Mouse (Mus musculus): ENCODE data around the gene Pla2g3. TPM values are rescaled to one million over a fixed set of nuclear protein-coding genes. Genes with fewer than 3 reads are reported as not detected.
A peak's percentile ranks its signal among the peaks of the same experiment; 100 is the strongest.

The Pla2g3 gene
- polyA plus RNA-seq, 1 experiment from 2014 or later = 0.38 TPM

- ATAC-seq (ENCODE audit: low read depth) = no peak
- 53% methylated on average over 4 of the region's 4 CpGs for WGBS
- peaks cover 35% of the 10 kb centered on the region for H3K4me1 ChIP-seq (replicated peaks; ENCODE audit: control insufficient read depth, insufficient read depth, low read length)
These were observed 50.3 kb downstream of the Pla2g3 start for GRCm38 (mm10) chr11:3538341-3538740.

GRCm38 (mm10) chr11:3539111-3539825 is 51.2 kb downstream of the Pla2g3 start:
- 3% methylated on average over 33 of the region's 33 CpGs for WGBS
- H3K4me3 ChIP-seq (ENCODE audit: low read length) = peak overlapping the region; percentile 75
- peak; percentile 85 for ATAC-seq (ENCODE audit: low read depth)
- H3K4me2 ChIP-seq (ENCODE audit: low read depth, low read length) = peak overlapping the region; percentile 87
- H3K4me1 ChIP-seq (replicated peaks; ENCODE audit: control insufficient read depth, insufficient read depth, low read length) = peaks cover 35% of the 10 kb centered on the region
- peak overlapping the region; percentile 58; the same call in 1 of the 2 replicates for H3K27ac ChIP-seq (ENCODE audit: low read length)
- peaks cover 4% of the 10 kb centered on the region; the same call in 1 of the 2 replicates for H3K36me3 ChIP-seq (ENCODE audit: control insufficient read depth, insufficient read depth, low read length)
- H3K9me3 ChIP-seq (ENCODE audit: control insufficient read depth, low read length) = no peaks in the 10 kb centered on the region; the same call in 1 of the 2 replicates
- peak overlapping the region; percentile 83 for H3K9ac ChIP-seq (ENCODE audit: low read length)
- H3K27me3 ChIP-seq (ENCODE audit: control insufficient read depth, insufficient read depth, low read depth, low read length) = no peaks in the 10 kb centered on the region

More at GRCm38 (mm10) chr11:3538341-3538740, 50.3 kb downstream of the Pla2g3 start:
- H3K4me2 ChIP-seq (ENCODE audit: low read depth, low read length) = peak overlapping the region; percentile 87
- no peak overlapping the region for H3K27ac ChIP-seq (ENCODE audit: low read length)
- peak overlapping the region; percentile 83 for H3K9ac ChIP-seq (ENCODE audit: low read length)
- no peaks in the 10 kb centered on the region for H3K9me3 ChIP-seq (ENCODE audit: control insufficient read depth, low read length)
- H3K4me3 ChIP-seq (ENCODE audit: low read length) = peak overlapping the region; percentile 75
- H3K36me3 ChIP-seq (ENCODE audit: control insufficient read depth, insufficient read depth, low read length) = peaks cover 4% of the 10 kb centered on the region
- no peaks in the 10 kb centered on the region for H3K27me3 ChIP-seq (ENCODE audit: control insufficient read depth, insufficient read depth, low read depth, low read length)

DNA sequence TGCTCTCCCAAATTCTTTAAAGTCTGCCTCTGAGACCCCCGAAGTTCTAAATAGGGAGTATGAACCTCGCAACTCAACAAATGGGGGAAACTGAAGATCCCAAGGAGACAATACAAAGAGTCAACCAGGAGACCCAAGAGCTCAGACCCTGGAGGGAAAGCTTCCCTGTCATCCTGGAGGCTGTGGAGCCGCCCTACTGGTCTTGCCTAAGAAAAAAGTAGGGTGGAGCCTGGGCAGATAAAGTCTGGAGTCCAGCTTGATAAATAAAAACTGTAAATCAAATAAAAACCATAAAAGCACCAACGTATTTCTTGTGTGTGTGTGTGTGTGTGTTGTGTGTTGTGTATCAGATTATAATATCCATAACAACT is 51.7 kb downstream of the Pla2g3 start:
- H3K9ac ChIP-seq (ENCODE audit: low read length) = peak overlapping the region; percentile 83
- 61% methylated on average over 4 of the region's 4 CpGs for WGBS
- H3K27me3 ChIP-seq (ENCODE audit: control insufficient read depth, insufficient read depth, low read depth, low read length) = no peaks in the 10 kb centered on the region
- H3K4me3 ChIP-seq (ENCODE audit: low read length) = peak overlapping the region; percentile 75
- peaks cover 4% of the 10 kb centered on the region for H3K9me3 ChIP-seq (ENCODE audit: control insufficient read depth, low read length)
- no peak for ATAC-seq (ENCODE audit: low read depth)
- H3K4me1 ChIP-seq (replicated peaks; ENCODE audit: control insufficient read depth, insufficient read depth, low read length) = peaks cover 33% of the 10 kb centered on the region
- peak overlapping the region; percentile 87 for H3K4me2 ChIP-seq (ENCODE audit: low read depth, low read length)
- H3K27ac ChIP-seq (ENCODE audit: low read length) = peak overlapping the region; percentile 58; the same call in 1 of the 2 replicates
- no peaks in the 10 kb centered on the region for H3K36me3 ChIP-seq (ENCODE audit: control insufficient read depth, insufficient read depth, low read length)

DNA sequence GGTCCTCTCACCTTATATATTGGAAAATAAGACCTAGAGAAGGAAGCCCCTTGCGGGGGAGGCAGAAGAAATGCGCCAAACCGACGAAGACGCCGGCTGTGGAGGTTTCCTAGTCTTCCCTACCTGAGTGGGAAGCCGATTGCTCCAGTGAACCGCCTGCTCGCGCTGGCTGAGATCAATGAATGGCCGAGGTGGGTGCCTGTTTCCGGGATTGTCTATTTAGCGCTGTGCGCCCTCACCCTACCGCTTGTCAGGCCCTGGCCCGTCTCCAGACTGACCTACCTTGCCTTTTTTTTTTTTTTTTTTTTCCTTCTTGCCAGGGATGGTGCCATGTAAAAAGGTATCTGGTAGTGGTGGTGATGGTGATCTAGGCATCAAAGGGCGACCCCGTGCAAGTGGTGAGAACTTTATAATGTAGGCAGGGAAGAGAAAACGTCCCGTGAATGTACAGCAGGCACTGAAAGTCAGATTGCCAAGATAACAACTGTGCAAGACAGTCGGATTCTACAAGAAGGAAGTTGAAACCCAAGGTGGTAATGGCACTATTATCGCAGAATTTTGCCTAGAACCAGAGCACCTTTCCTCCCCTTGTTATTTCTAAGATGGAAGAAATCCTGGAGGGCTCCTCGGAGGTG is 52.5 kb downstream of the Pla2g3 start, which contains the start of gene Smtn:
Smtn (minus strand) TSS at position 162 of the 635 bp plus-strand sequence.
- Histone ChIP-seq H3K9me3 (ENCODE audit: control insufficient read depth, low read length) (peaks cover 4% of the 10 kb centered on the region), H3K36me3 (ENCODE audit: control insufficient read depth, insufficient read depth, low read length) (no peaks in the 10 kb centered on the region), H3K4me3 (ENCODE audit: low read length) (peak within 1 kb of the TSS; percentile 75), H3K4me1 (replicated peaks; ENCODE audit: control insufficient read depth, insufficient read depth, low read length) (peaks cover 31% of the 10 kb centered on the region), H3K4me2 (ENCODE audit: low read depth, low read length) (peak within 1 kb of the TSS; percentile 87), H3K9ac (ENCODE audit: low read length) (peak within 1 kb of the TSS; percentile 83), H3K27me3 (ENCODE audit: control insufficient read depth, insufficient read depth, low read depth, low read length) (no peaks in the 10 kb centered on the region), H3K27ac (ENCODE audit: low read length) (peak within 1 kb of the TSS; percentile 58; the same call in 1 of the 2 replicates)
- WGBS = 90% methylated on average over 23 of the region's 23 CpGs
- ATAC-seq (ENCODE audit: low read depth) = no peak

DNA sequence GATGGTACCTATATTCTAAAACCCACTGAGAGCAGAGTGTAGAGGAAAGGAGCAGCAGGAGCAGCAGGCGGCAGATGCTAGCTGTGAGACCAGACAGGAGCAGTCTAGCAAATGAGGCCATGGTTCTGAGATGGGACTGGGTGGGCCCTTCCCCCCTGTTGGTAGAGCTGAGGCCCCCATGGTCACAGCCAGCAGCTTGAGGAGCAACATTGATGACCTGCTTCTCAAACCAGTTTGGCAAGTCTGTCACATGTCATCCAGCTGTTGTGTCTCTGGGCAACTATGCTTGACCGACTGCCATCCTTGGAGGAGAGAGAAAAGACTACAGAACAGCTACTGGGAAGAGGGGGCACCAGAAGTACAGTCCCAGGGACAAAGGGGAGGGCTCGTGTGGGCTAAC is 53.8 kb downstream of the Pla2g3 start:
- H3K4me1 ChIP-seq (replicated peaks; ENCODE audit: control insufficient read depth, insufficient read depth, low read length) = peaks cover 29% of the 10 kb centered on the region
- peaks cover 4% of the 10 kb centered on the region for H3K9me3 ChIP-seq (ENCODE audit: control insufficient read depth, low read length)
- H3K27ac ChIP-seq (ENCODE audit: low read length) = no peak overlapping the region
- no peaks in the 10 kb centered on the region for H3K27me3 ChIP-seq (ENCODE audit: control insufficient read depth, insufficient read depth, low read depth, low read length)
- 63% methylated on average over 3 of the region's 3 CpGs for WGBS
- ATAC-seq (ENCODE audit: low read depth) = no peak
- H3K4me2 ChIP-seq (ENCODE audit: low read depth, low read length) = no peak overlapping the region
- no peak overlapping the region for H3K4me3 ChIP-seq (ENCODE audit: low read length)
- H3K9ac ChIP-seq (ENCODE audit: low read length) = no peak overlapping the region
- no peaks in the 10 kb centered on the region for H3K36me3 ChIP-seq (ENCODE audit: control insufficient read depth, insufficient read depth, low read length)

GRCm38 (mm10) chr11:3543001-3543400 is 54.9 kb downstream of the Pla2g3 start:
- H3K9ac ChIP-seq (ENCODE audit: low read length) = no peak overlapping the region
- WGBS = 43% methylated on average over 5 of the region's 5 CpGs
- peak; percentile 16; the same call in 1 of the 2 replicates for ATAC-seq (ENCODE audit: low read depth)
- peaks cover 18% of the 10 kb centered on the region for H3K4me1 ChIP-seq (replicated peaks; ENCODE audit: control insufficient read depth, insufficient read depth, low read length)
- no peak overlapping the region for H3K4me3 ChIP-seq (ENCODE audit: low read length)
- H3K9me3 ChIP-seq (ENCODE audit: control insufficient read depth, low read length) = peaks cover 4% of the 10 kb centered on the region
- no peak overlapping the region for H3K4me2 ChIP-seq (ENCODE audit: low read depth, low read length)
- H3K27ac ChIP-seq (ENCODE audit: low read length) = peak overlapping the region; percentile 33
- no peaks in the 10 kb centered on the region for H3K27me3 ChIP-seq (ENCODE audit: control insufficient read depth, insufficient read depth, low read depth, low read length)
- no peaks in the 10 kb centered on the region for H3K36me3 ChIP-seq (ENCODE audit: control insufficient read depth, insufficient read depth, low read length)

GRCm38 (mm10) chr11:3544409-3544808 is 56.3 kb downstream of the Pla2g3 start:
- peaks cover 4% of the 10 kb centered on the region for H3K9me3 ChIP-seq (ENCODE audit: control insufficient read depth, low read length)
- no peak overlapping the region for H3K4me3 ChIP-seq (ENCODE audit: low read length)
- H3K4me1 ChIP-seq (replicated peaks; ENCODE audit: control insufficient read depth, insufficient read depth, low read length) = peaks cover 15% of the 10 kb centered on the region
- H3K27me3 ChIP-seq (ENCODE audit: control insufficient read depth, insufficient read depth, low read depth, low read length) = no peaks in the 10 kb centered on the region
- no peak overlapping the region for H3K4me2 ChIP-seq (ENCODE audit: low read depth, low read length)
- no peak for ATAC-seq (ENCODE audit: low read depth)
- no peak overlapping the region for H3K27ac ChIP-seq (ENCODE audit: low read length)
- no peak overlapping the region for H3K9ac ChIP-seq (ENCODE audit: low read length)
- 94% methylated on average over 5 of the region's 5 CpGs for WGBS
- no peaks in the 10 kb centered on the region for H3K36me3 ChIP-seq (ENCODE audit: control insufficient read depth, insufficient read depth, low read length)

GRCm38 (mm10) chr11:3545531-3546241 is 57.6 kb downstream of the Pla2g3 start:
- ATAC-seq (ENCODE audit: low read depth) = peak; percentile 29; the same call in 1 of the 2 replicates
- Histone ChIP-seq H3K4me2 (ENCODE audit: low read depth, low read length) (no peak overlapping the region), H3K36me3 (ENCODE audit: control insufficient read depth, insufficient read depth, low read length) (no peaks in the 10 kb centered on the region), H3K27ac (ENCODE audit: low read length) (peak overlapping the region; percentile 19; the same call in 1 of the 2 replicates), H3K9ac (ENCODE audit: low read length) (no peak overlapping the region), H3K4me1 (replicated peaks; ENCODE audit: control insufficient read depth, insufficient read depth, low read length) (peaks cover 15% of the 10 kb centered on the region), H3K4me3 (ENCODE audit: low read length) (no peak overlapping the region), H3K9me3 (ENCODE audit: control insufficient read depth, low read length) (peaks cover 4% of the 10 kb centered on the region), H3K27me3 (ENCODE audit: control insufficient read depth, insufficient read depth, low read depth, low read length) (no peaks in the 10 kb centered on the region)
- WGBS = 16% methylated on average over 9 of the region's 9 CpGs

GRCm38 (mm10) chr11:3546242-3546562 is 58.1 kb downstream of the Pla2g3 start:
- Histone ChIP-seq H3K9me3 (ENCODE audit: control insufficient read depth, low read length) (peaks cover 4% of the 10 kb centered on the region), H3K27ac (ENCODE audit: low read length) (peak overlapping the region; percentile 19; the same call in 1 of the 2 replicates), H3K36me3 (ENCODE audit: control insufficient read depth, insufficient read depth, low read length) (no peaks in the 10 kb centered on the region), H3K4me3 (ENCODE audit: low read length) (no peak overlapping the region), H3K9ac (ENCODE audit: low read length) (no peak overlapping the region), H3K4me2 (ENCODE audit: low read depth, low read length) (no peak overlapping the region), H3K27me3 (ENCODE audit: control insufficient read depth, insufficient read depth, low read depth, low read length) (no peaks in the 10 kb centered on the region), H3K4me1 (replicated peaks; ENCODE audit: control insufficient read depth, insufficient read depth, low read length) (peaks cover 15% of the 10 kb centered on the region)
- ATAC-seq (ENCODE audit: low read depth) = peak; percentile 13; the same call in 1 of the 2 replicates
- 10% methylated on average over 1 of the region's 1 CpGs for WGBS
